Mouse (Mus musculus) left cerebral cortex, adult 2 months (tissue): Measurements from ENCODE around the gene Abca7. TPM values are rescaled to one million over a fixed set of nuclear protein-coding genes. Genes with fewer than 3 reads are reported as not detected.
A peak's percentile ranks its signal among the peaks of the same experiment; 100 is the strongest.
"Not testable (repeated sequence)": the region's sequence is repeated elsewhere in the genome, so short reads cannot be mapped to it uniquely, and the experiment has no call there.

Experiments
- DNase-seq, 2 experiments: peaks; one replicate each; pipeline ENCODE4 v3.0.0; 2021 to 2022; ENCODE audit warnings: low spot score in 2 of 2, mixed read lengths in 1 of 2; ENCODE audit errors: extremely low spot score in 1 of 2
- H3K27ac ChIP-seq: fragments of 200-600 bp; 2 replicates; pipeline ENCODE4 v1.8.1; 2022
- H3K4me3 ChIP-seq: fragments of 200-600 bp; 2 replicates; pipeline ENCODE4 v1.8.1; 2022
- CTCF ChIP-seq: fragments of 200-600 bp; IDR thresholded peaks from 2 replicates; pipeline ENCODE4 v1.8.1; 2022; ENCODE audit warnings: antibody characterized with exemption, mild to moderate bottlenecking, moderate library complexity
- intact Hi-C: fragments of 180-260 bp; cut with DNase I; formaldehyde crosslinking; loops from one replicate; pipeline ENCODE4 v1.15.1; 2025
- total RNA-seq, 2 experiments: library from RNA; stranded (reverse); gene quantifications; 2 replicates each; pipeline ENCODE4 v1.2.3; 2021

The Abca7 gene
- total RNA-seq, 2 experiments from 2014 or later = 13.5 to 13.8 TPM

- Histone ChIP-seq H3K27ac (no peak overlapping the region), H3K4me3 (no peak overlapping the region)
- no peak for TF ChIP-seq CTCF
- intact Hi-C loops = no loop called here
- no peak for DNase-seq
Measured at GRCm38 (mm10) chr10:80027681-80028520, 31.6 kb downstream of the Abca7 start.

- no peak for DNase-seq
- intact Hi-C loops = no loop called here
- no peak overlapping the region for H3K27ac ChIP-seq
- no peak overlapping the region for H3K4me3 ChIP-seq
- no peak for TF ChIP-seq CTCF
Measured at GRCm38 (mm10) chr10:80028521-80028846, 32.2 kb downstream of the Abca7 start.

GRCm38 (mm10) chr10:80030191-80030590, 33.9 kb downstream of the Abca7 start:
- no peak overlapping the region for H3K4me3 ChIP-seq
- no peak for TF ChIP-seq CTCF
- DNase-seq = no peak
- no peak overlapping the region for H3K27ac ChIP-seq
- intact Hi-C loops = no loop called here

GRCm38 (mm10) chr10:80030736-80031135, 34.4 kb downstream of the Abca7 start:
- DNase-seq = no peak
- intact Hi-C loops = no loop called here
- no peak overlapping the region for H3K27ac ChIP-seq
- no peak overlapping the region for H3K4me3 ChIP-seq
- no peak for TF ChIP-seq CTCF

GRCm38 (mm10) chr10:80032799-80033480, 36.6 kb downstream of the Abca7 start:
- intact Hi-C loops = no loop called here
- H3K4me3 ChIP-seq = no peak overlapping the region
- TF ChIP-seq CTCF = no peak
- peak overlapping the region; percentile 32; the same call in 1 of the 2 replicates for H3K27ac ChIP-seq
- DNase-seq = no peak

- Histone ChIP-seq H3K4me3 (no peak overlapping the region), H3K27ac (peak overlapping the region; percentile 30)
- peak; percentile 60 for TF ChIP-seq CTCF
- intact Hi-C loops = no loop called here
- DNase-seq = no peak
Measured at GRCm38 (mm10) chr10:80033511-80034391, 37.5 kb downstream of the Abca7 start.

- DNase-seq = no peak
- intact Hi-C loops = loop anchor here (5.0 kb wide), 1 partner anchor 38 kb away; the partner anchor contains the start of gene Abca7
- Histone ChIP-seq H3K27ac (peak overlapping the region; percentile 15; the same call in 1 of the 2 replicates), H3K4me3 (no peak overlapping the region)
- no peak for TF ChIP-seq CTCF
Measured at GRCm38 (mm10) chr10:80035148-80035547, 38.9 kb downstream of the Abca7 start.

GRCm38 (mm10) chr10:80035686-80036085, 39.4 kb downstream of the Abca7 start:
- H3K27ac ChIP-seq = peak overlapping the region; percentile 15; the same call in 1 of the 2 replicates
- intact Hi-C loops = loop anchor here (5.0 kb wide), 1 partner anchor 38 kb away; the partner anchor contains the start of gene Abca7
- TF ChIP-seq CTCF = no peak
- no peak for DNase-seq
- no peak overlapping the region for H3K4me3 ChIP-seq

- no peak for TF ChIP-seq CTCF
- no peak overlapping the region for H3K27ac ChIP-seq
- intact Hi-C loops = loop anchor here (5.0 kb wide), 1 partner anchor 40 kb away; the partner anchor contains the start of gene Abca7
- H3K4me3 ChIP-seq = no peak overlapping the region
- no peak for DNase-seq
Measured at GRCm38 (mm10) chr10:80036832-80037231, 40.5 kb downstream of the Abca7 start.

GRCm38 (mm10) chr10:80039559-80039979, 43.3 kb downstream of the Abca7 start, which contains the start of gene Polr2e:
Gene Polr2e, minus strand, starts transcription at chr10:80039795.
- intact Hi-C loops = loop anchor here (2.0 to 5.0 kb wide), 2 partner anchors 42 to 55 kb away; partner anchors contain the start of genes Abca7 and Tmem259

GRCm38 (mm10) chr10:80041409-80042060, 45.2 kb downstream of the Abca7 start:
- DNase-seq, H3K27ac ChIP-seq, intact Hi-C loops, H3K4me3 ChIP-seq: not testable (repeated sequence)

More at GRCm38 (mm10) chr10:80039559-80039979, 43.3 kb downstream of the Abca7 start, which contains the start of gene Polr2e:
- no peak; the same call in 1 of the 2 replicates for TF ChIP-seq CTCF
- Histone ChIP-seq H3K27ac (peak within 1 kb of the TSS; percentile 74), H3K4me3 (peak within 1 kb of the TSS; percentile 89)
- DNase-seq = peak; percentile 96 to 97
